Mouse (Mus musculus): ENCODE measurements around the gene Utp11. TPM values are rescaled to one million over a fixed set of nuclear protein-coding genes. Genes with fewer than 3 reads are reported as not detected.
"Not testable (repeated sequence)": the region's sequence is repeated elsewhere in the genome, so short reads cannot be mapped to it uniquely, and the experiment has no call there.

The Utp11 gene
- total RNA-seq (2021), result 10 to 100 TPM; 16.5 to 20.4 TPM
- long read RNA-seq, experiment 1, transcript Utp11-201 (8 exons, 1,603 nt), result major isoform, 23 of 31 reads
- long read RNA-seq, experiment 1, partial matches to known transcripts, result 4 of 31 reads
- long read RNA-seq, experiment 1, other reads (novel, unspliced or antisense), result 4 of 31 reads
- long read RNA-seq, experiment 2, transcript Utp11-201 (8 exons, 1,603 nt), result major isoform, 26 of 29 reads
- long read RNA-seq, experiment 2, partial matches to known transcripts, result 0 of 29 reads
- long read RNA-seq, experiment 2, other reads (novel, unspliced or antisense), result 3 of 29 reads

DNA sequence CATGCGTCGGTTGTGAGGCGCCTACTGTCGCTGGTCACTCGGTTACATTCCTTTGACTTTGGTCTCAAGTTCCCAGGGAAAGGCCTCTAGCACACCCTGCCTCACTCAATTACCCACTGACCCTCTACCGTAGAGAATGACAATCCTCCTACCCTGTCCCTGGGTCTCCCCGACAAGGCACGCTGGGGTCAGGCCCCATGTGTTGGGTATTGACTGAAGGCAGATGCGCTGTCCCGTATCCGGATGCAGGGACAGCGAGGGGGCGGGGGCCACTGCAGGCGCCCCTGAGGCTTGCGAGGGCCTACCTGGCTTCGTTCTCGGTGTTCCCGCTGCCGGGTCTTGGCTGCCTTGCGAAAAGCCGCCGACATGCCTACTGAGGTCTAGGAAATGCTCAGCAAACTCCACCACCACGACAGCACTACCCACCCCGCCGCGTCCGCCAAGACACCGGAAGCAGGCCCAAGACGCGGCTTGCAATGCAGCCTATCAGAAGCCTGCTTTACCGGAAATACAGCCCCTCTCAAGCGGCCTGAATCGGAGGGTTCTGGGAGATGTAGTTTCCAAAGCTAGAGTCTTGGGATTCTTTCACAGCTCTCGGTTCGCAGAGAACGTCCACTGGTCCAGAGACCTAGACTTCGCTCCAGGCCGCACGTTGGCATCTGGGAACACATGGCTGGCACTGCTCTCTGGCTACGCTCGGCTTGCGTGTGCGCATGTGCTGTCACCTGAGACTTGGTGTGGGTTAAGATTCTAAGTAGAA is at the start of gene Utp11:
Utp11 (minus strand) TSS at position 466 of the 760 bp plus-strand sequence.
- peak; percentile 85 for DNase-seq
- intact Hi-C loops (cut with DNase I; ENCODE audit: low total_unique reads), result no loop called here

DNA sequence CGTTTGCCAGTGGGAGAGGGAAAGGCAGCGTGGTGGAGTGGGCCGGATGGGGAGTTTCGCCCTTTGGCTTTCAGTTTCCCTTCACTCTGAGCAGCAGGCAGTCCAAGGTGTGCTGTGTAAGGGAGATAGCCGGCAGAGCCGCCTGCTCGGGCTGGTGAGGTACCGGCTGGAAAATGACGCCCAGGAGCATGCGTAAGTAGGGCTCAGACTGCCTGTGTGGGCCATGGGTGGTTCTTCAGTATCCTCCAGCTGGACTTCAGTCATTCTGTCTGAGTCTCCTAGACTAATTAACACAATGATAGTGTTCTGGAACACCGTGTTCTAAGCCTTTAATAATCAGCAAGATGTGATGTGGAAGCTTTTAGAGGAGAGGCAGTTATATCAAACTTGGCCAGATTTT is 49.4 kb upstream of the Utp11 start:
- intact Hi-C loops (cut with DNase I; ENCODE audit: low total_unique reads), result no loop called here
- no peak for DNase-seq

DNA sequence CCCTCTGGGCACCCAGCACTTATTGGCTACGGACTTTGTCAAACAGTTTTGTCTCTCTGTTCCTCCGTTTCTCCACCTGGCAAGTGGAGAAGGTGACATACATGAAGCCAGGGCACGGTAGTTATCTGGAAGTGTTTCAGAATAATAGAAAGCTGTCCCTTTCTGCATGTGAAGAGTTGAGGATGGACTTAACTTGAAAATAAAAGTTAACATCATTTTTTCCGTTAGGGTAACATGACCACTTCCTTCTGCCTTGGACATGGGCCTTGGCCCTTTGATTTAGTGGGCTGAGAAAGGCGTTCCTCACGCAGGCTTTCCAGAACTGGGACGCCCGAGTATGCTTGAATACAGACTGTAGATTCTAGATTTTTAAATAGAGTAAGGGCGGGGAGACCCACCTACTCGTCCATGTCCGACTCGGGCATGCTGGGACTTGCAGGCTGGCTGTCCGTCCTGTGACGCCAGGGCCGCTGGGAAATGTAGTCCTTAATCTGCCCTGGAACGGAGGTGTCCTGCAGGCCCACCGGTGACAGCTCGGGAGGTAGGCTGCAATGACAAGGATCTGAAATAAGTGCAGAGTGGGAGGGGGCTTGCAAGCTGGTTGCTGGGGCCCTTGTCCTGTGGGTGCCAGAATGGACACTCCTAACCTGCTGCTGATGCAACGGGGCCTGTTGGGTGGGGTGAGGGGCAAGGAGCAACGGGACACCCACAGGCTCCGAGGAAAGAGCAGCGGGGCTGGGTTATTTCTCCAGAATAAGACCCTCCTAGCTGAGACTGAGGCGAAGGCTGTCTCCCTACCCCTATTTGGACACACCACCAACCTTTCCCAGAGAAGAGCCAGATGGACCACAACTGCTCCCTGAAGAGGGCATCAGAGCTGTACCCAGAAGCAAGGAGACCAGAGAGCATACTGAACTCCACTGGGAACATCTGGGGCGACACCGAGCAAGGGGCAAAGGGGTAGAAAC is 48.3 kb upstream of the Utp11 start, which contains the start of gene Inpp5b:
Inpp5b (plus strand) TSS at position 475 of the 968 bp plus-strand sequence.
- intact Hi-C loops (cut with DNase I; ENCODE audit: low total_unique reads), result no loop called here
- DNase-seq, result peak; percentile 83

DNA sequence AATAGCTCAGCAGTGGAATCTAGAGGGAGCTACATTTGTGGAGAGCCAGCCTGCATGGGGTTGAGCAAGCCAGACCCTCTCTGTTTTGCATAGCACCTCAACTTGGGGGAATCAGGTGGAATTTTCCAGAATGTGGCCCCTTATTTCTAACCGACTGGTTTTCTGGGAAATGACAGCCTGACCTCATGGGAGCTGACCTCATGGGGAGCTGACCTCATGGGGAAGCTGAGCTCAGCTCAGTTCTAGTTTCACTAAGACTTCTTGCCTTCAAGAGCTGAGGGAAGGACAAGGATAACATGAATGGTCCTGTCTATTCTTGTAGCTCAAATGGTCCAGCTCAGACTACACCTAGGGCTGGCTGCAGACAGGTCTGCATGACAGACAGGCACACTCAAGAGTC is 45.4 kb upstream of the Utp11 start:
- DNase-seq, result no peak
- intact Hi-C loops (cut with DNase I; ENCODE audit: low total_unique reads), result loop anchor here (2.0 kb wide), 1 partner anchor 22 kb away; no protein-coding TSS in a partner anchor

DNA sequence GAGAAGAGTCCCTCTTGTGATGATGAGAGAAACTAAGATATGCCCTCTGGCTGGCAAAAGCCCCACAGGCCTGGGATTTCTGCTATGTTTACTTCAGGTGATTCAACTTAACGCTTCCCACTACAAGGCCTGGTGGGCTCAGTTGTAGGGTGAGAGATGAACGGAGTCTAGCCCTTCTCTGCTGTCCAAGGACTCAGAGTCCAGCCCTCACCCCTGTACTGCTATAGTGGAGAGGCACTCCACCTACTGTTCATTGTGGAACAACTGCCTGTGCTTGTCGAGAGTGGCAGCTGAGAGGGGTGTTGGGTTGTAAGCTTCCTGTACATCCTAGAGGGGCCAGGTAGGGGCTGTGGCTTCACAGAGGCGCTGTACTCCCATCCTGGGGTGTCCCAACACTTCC is 44.6 kb upstream of the Utp11 start:
- intact Hi-C loops (cut with DNase I; ENCODE audit: low total_unique reads), result loop anchor here (2.0 kb wide), 1 partner anchor 23 kb away; no protein-coding TSS in a partner anchor
- no peak for DNase-seq

DNA sequence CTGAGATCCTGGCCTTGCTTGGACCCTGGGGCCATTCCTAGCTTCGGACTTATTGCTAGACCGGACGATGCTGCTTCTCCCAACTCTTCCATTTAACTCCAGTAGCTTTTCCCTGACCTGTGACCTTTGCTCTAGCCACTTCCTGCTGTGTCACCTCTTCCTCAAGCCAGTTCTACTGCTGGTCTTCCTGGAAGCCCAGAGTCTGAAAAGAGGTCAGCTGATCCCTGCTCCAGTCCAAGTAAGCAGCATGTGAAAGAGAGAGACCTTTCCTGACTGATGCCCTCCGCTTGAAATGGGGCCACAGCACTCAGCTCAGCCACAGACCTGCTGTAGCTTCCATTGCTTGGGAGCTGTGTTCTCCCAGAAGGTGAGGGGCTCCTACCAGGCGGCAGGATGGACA is 44.1 kb upstream of the Utp11 start:
- intact Hi-C loops (cut with DNase I; ENCODE audit: low total_unique reads), result no loop called here
- DNase-seq, result no peak

DNA sequence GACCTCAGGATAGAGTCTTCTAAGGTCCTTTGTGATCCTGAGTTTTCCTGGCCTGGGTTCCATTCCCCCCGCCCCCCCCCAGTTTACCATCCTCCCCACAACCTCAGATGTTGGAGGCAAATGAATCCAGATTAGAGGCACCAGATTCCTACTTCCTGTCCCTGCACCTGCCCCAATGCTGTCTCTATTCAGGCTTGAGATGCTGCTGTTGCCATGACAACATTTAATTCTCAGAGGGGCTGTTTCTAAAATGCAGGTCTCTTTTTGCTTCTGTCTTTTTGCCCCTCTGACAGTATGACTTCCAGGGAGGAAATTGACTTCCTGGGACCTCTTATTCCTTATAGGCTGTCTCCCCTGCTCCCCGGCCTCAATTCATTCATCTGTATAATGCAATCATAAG is 43.6 kb upstream of the Utp11 start:
- intact Hi-C loops (cut with DNase I; ENCODE audit: low total_unique reads), result no loop called here
- no peak for DNase-seq

DNA sequence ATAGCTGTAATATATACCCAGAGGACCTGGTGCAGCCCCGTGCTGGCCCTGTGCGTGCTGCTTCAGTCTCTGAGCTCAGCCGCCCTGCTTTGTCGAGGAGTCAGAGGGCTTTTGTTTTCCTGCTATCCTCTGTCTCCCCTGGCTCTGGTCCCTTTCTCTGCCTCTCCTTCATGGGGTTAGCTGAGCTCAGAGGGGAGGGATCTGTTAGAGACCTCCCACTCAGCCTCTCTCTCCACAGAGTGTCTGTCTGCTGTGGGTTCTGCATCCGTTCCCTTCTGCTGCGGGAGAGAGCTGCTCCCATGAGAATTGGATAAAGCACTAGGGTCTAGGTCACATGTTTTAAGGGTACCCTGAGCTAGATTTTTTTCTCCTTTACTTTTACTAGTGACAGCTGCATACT is 32.7 kb upstream of the Utp11 start:
- DNase-seq, result no peak
- intact Hi-C loops (cut with DNase I; ENCODE audit: low total_unique reads), result no loop called here

DNA sequence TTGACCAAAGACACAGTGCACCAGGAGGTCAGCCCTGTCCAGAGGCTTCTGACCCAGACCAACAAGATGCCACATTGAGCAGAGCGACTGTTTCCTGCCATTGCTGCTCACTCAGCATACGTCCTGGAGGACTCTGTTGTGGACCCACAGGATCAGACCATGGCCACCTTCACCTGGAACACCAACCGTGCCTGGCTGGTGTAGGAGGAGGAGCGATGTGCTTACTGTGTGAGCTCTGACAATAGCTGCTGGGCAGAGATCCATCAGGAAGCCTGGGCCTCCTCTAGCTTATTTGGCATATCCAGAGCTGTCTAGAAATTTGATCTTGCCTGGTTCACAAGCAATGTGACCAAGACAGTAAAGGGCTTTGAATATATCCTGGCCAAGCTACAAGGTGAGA is 25.7 kb upstream of the Utp11 start:
- intact Hi-C loops (cut with DNase I; ENCODE audit: low total_unique reads), result loop anchor here (10.0 kb wide), 1 partner anchor 126 kb away; no protein-coding TSS in a partner anchor
- DNase-seq, result no peak

DNA sequence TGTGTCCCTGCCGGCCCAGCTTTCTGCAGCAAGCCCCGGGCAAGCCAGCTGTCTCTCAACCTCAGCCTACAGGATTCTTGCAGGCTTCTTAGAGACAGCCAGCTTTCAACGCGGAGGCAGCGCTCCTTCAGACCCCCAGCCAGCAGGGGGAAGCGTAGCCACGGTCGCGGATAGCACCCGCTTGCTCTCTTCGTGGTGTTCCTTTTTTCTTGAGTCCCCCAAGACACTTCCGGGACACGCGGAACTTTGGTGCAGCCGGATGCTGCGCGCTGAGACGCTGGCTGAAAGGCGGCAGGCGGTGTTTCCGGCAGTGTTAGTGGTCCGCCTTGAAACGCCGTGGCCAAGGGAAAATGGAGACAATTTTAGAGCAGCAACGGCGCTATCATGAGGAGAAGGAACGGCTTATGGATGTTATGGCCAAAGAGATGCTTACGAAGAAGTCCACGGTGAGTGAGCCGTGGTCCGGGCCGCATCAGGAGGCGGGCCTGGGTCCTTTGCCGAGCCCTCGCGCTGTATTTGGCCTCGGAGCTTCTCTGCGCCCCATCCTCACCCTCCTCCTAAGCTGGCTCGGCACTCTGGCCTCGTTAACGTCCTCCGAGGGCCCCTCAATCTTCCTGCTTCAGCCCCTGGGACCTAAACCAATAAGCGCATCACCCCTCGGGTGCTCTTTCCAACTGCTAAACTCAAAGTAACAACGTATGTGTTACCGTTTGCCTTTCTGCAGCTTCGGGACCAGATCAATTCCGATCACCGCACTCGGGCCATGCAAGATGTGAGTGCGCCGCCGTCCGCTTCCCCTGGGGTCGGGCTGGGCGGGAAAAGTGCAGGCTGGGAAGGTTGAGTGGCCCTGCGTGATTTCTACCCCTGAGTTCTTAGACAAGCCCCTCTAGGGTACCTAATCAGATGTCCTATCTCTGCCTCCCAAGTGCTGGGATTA is 21.4 kb upstream of the Utp11 start, which contains the start of gene Sf3a3:
Sf3a3 (plus strand) TSS at position 232 of the 937 bp plus-strand sequence.
- peak; percentile 93 for DNase-seq
- intact Hi-C loops (cut with DNase I; ENCODE audit: low total_unique reads), result loop anchor here (10.0 kb wide), 1 partner anchor 130 kb away; no protein-coding TSS in a partner anchor

DNA sequence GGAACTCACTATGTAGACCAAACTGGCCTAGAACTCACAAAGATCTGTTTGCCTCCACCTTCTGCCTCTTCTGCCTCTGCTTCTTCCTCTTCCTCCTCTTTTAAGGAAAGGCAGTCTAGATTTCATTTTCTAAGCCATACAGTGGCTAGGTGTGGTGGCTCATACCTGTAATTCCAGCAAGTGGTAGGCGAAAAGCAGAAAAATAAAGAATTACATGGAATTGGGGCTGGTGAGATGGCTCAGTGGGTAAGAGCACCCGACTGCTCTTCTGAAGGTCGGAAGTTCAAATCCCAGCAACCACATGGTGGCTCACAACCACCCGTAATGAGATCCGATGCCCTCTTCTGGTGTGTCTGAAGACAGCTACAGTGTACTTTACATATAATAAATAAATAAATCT is 20.4 kb upstream of the Utp11 start:
- intact Hi-C loops (cut with DNase I; ENCODE audit: low total_unique reads), result loop anchor here (10.0 kb wide), 1 partner anchor 131 kb away; no protein-coding TSS in a partner anchor

DNA sequence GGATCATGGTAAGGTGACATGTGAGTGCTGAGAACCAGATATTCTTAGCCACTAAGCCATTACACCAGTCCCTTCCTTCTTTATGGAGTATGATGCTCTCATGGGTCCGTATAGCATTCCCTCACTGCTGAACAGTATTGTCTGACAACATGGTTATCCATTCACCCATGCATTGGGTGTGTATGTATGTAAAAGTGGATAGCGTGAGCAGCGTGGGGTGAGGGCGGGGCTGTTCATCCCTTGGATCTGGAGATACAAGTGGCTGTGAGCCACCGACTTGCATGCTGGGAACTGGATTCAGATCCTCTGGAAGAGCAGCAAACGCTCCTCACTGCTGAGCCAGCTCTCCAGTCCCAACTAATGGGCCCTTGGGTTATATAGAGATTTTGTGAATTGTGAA is 19.2 kb upstream of the Utp11 start:
- intact Hi-C loops (cut with DNase I; ENCODE audit: low total_unique reads), result loop anchor here (10.0 kb wide), 1 partner anchor 132 kb away; no protein-coding TSS in a partner anchor

More for the DNA sequence above, 20.4 kb upstream of the Utp11 start:
- DNase-seq, result not testable (repeated sequence)

DNA sequence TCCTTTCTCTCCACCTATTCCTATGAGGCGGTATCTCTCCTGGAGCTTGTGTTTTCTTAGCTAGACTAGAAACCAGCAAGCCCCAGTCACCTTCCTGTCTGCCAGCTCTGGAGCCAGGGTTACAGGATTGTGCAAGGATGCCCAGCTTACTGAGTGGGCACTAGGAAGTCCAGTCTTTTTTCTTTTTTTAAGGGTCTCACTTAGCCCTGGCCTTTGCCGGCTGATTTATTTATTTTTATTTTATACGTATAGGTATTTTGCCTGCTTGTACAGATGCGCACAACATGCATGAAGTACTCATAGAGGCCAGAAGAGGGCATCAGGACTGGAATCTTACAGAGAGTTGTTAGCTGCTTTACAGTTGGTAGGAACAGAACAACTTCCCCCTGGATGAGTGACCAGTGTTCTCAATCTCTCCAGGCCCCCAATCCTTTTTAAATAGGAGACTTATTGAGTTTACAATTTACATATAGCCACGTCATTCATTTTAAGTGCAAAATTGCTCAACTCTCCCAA is 17.4 kb upstream of the Utp11 start:
- intact Hi-C loops (cut with DNase I; ENCODE audit: low total_unique reads), result loop anchor here (10.0 kb wide), 1 partner anchor 134 kb away; no protein-coding TSS in a partner anchor
- DNase-seq, result no peak

More for the DNA sequence above, 19.2 kb upstream of the Utp11 start:
- DNase-seq, result no peak

DNA sequence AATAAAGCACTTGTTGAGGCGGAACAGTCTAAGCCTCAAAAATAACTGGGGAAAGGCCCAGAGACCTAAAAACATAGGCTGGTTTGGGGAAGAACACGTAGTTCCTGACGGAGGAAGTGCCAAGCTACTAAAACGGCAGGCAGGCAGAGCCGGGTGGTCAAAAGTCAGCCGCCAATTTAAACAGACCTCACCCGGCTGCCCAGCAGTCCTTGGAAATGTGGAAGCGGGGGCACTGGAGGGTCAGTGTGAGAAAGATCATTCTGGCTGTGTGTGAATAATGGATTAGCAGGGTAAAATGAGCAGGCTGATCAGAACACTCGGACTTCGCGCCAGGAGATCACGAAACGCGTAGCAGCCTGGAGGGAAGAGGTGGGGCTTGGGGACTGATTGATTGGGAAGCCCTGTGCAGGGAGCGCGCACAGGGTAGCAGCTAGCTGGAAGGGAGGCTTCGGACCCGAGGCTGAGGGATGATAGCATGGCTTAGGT is 16.6 kb upstream of the Utp11 start:
- intact Hi-C loops (cut with DNase I; ENCODE audit: low total_unique reads), result loop anchor here (10.0 kb wide), 1 partner anchor 135 kb away; no protein-coding TSS in a partner anchor
- peak; percentile 52 for DNase-seq

DNA sequence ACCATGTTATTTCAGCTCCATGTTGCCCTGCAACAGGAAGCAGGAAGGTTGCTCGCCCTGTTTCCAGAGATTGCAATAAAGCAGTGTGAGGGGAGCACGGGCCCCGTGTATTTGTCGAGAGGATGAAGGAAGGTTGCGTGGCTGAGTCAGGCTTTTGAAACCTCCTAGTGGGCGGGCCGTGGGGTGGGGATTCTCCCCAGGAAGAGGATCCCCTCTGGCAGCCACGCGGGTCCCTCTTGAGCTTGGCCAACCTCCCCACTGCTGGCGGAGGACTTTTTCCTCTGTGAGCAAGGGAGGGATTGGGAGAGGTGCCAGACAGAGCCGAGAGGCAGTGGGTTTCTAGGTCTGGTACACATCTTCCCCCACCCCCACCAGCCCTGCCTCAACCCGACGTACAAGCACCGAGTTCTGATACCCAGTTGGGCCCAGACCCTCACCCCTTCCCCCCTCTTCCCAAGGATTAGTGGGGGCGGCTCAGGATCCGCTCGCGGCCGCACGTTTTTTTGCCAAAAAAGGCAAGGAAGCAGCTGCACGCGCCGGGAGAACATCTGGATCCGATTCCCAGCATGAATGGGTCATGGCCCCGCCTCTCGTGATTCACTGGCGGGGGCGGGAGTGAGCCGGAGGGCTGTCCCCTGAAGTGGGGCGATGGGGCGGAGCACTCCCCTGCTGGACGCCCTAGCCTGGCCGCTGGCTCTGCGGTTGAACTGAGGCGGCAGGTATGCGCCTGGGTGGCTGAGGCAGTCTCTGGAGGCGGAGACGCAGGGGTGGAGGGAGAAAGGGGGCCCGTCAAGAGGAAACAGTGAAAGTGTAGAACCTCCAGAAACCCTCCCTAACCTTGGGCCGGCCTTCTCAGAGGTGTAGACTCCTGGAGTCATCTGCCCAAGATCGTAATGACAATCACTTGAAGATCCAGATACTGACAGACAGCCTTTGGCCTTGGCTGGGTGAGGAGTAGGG is 15.4 kb upstream of the Utp11 start:
- intact Hi-C loops (cut with DNase I; ENCODE audit: low total_unique reads), result no loop called here
- peak; percentile 95 for DNase-seq

DNA sequence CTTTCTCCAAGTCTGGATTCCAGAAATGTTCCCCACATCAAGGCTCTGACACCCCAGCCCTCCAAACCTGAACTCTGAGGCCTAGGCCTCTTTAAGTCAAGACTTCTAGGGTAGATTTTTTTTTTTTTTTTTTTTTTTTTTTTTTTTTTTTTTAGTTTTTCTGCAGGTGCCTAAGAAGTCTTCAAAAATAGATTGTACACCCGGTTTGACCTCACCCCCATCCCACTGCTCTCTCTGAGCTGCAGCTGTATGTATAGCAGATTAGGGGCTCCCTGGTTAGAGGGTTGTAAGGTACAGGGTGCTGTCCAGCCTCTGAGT is 14.8 kb upstream of the Utp11 start:
- intact Hi-C loops (cut with DNase I; ENCODE audit: low total_unique reads), result not testable (repeated sequence)

More for the DNA sequence above, 14.8 kb upstream of the Utp11 start:
- DNase-seq, result not testable (repeated sequence)

All from gastrocnemius, postnatal 14 days (tissue).